Mouse (Mus musculus): ENCODE data around the gene Afmid. TPM values are rescaled to one million over a fixed set of nuclear protein-coding genes. Genes with fewer than 3 reads are reported as not detected.

The Afmid gene
- polyA plus RNA-seq (2014; fragmentation: Illumina TruSeq; extraction: RNeasy Lipid Tissue Mini Kit (QIAGEN cat#74804)): 0.40 TPM

GRCm38 (mm10) chr11:117825333-117826101 lies at the start of gene Afmid, which contains the start of gene Tk1:
Gene Afmid (plus strand): TSS chr11:117825924.
Gene Tk1 (minus strand): TSS chr11:117826092.

GRCm38 (mm10) chr11:117781993-117782704 lies 43.6 kb upstream of the Afmid start, which contains the start of the genes Tmc8 and Tmc6:
Gene Tmc8 (plus strand): TSS chr11:117782076.
Gene Tmc6 (minus strand): TSS chr11:117782198.

GRCm38 (mm10) chr11:117797511-117798159 lies 28.1 kb upstream of the Afmid start, which contains the start of gene 6030468B19Rik:
Gene 6030468B19Rik (plus strand): TSS chr11:117797660.

GRCm38 (mm10) chr11:117809407-117810311 lies 16.1 kb upstream of the Afmid start, which contains the start of the genes Gm20708 and Syngr2:
Gene Gm20708 (plus strand): TSS chr11:117809668.
Gene Syngr2 (plus strand): TSS chr11:117809668.

GRCm38 (mm10) chr11:117848985-117849671 lies 23.4 kb downstream of the Afmid start, which contains the start of gene Birc5:
Gene Birc5 (plus strand): TSS chr11:117849251.

GRCm38 (mm10) chr11:117860601-117861000 lies 34.9 kb downstream of the Afmid start, which contains the start of gene Tmem235:
Gene Tmem235 (plus strand): TSS chr11:117860752.

GRCm38 (mm10) chr11:117872861-117873608 lies 47.3 kb downstream of the Afmid start, which contains the start of gene Tha1:
Gene Tha1 (minus strand): TSS chr11:117873481.

Other genes with a start within 250 kb of the Afmid start
- 12.9 TPM for gene Tnrc6c, start 171.6 kb upstream of the Afmid start, polyA plus RNA-seq (2014; fragmentation: Illumina TruSeq; extraction: RNeasy Lipid Tissue Mini Kit (QIAGEN cat#74804))
- 0.23 TPM for gene Tmc8, start 43.8 kb upstream of the Afmid start, polyA plus RNA-seq (2014; fragmentation: Illumina TruSeq; extraction: RNeasy Lipid Tissue Mini Kit (QIAGEN cat#74804))
- 0.54 TPM for gene Tmc6, start 43.7 kb upstream of the Afmid start, polyA plus RNA-seq (2014; fragmentation: Illumina TruSeq; extraction: RNeasy Lipid Tissue Mini Kit (QIAGEN cat#74804))
- not detected for gene 6030468B19Rik, start 28.3 kb upstream of the Afmid start, polyA plus RNA-seq (2014; fragmentation: Illumina TruSeq; extraction: RNeasy Lipid Tissue Mini Kit (QIAGEN cat#74804))
- gene Gm20708, start 16.3 kb upstream of the Afmid start, polyA plus RNA-seq (2014; fragmentation: Illumina TruSeq; extraction: RNeasy Lipid Tissue Mini Kit (QIAGEN cat#74804)): 1.8 TPM
- 3.2 TPM for gene Syngr2, start 16.3 kb upstream of the Afmid start, polyA plus RNA-seq (2014; fragmentation: Illumina TruSeq; extraction: RNeasy Lipid Tissue Mini Kit (QIAGEN cat#74804))
- gene Tk1, start 168 bp downstream of the Afmid start, polyA plus RNA-seq (2014; fragmentation: Illumina TruSeq; extraction: RNeasy Lipid Tissue Mini Kit (QIAGEN cat#74804)): not detected
- 41.2 TPM for gene Birc5, start 23.3 kb downstream of the Afmid start, polyA plus RNA-seq (2014; fragmentation: Illumina TruSeq; extraction: RNeasy Lipid Tissue Mini Kit (QIAGEN cat#74804))
- not detected for gene Tmem235, start 34.8 kb downstream of the Afmid start, polyA plus RNA-seq (2014; fragmentation: Illumina TruSeq; extraction: RNeasy Lipid Tissue Mini Kit (QIAGEN cat#74804))
- not detected for gene Tha1, start 47.6 kb downstream of the Afmid start, polyA plus RNA-seq (2014; fragmentation: Illumina TruSeq; extraction: RNeasy Lipid Tissue Mini Kit (QIAGEN cat#74804))
- 1.0 TPM for gene Socs3, start 144.1 kb downstream of the Afmid start, polyA plus RNA-seq (2014; fragmentation: Illumina TruSeq; extraction: RNeasy Lipid Tissue Mini Kit (QIAGEN cat#74804))
- gene Pgs1, start 160.4 kb downstream of the Afmid start, polyA plus RNA-seq (2014; fragmentation: Illumina TruSeq; extraction: RNeasy Lipid Tissue Mini Kit (QIAGEN cat#74804)): 4.5 TPM